Mouse (Mus musculus) gastrocnemius, postnatal 4 days (tissue): ENCODE data around the gene Dpp8. TPM values are rescaled to one million over a fixed set of nuclear protein-coding genes. Genes with fewer than 3 reads are reported as not detected.
A peak's percentile ranks its signal among the peaks of the same experiment; 100 is the strongest.
"Not testable (repeated sequence)": the region's sequence is repeated elsewhere in the genome, so short reads cannot be mapped to it uniquely, and the experiment has no call there.

Experiments
- DNase-seq, 2 experiments: peaks; one replicate each; pipeline ENCODE4 v3.0.0; 2021 to 2022; ENCODE audit warnings: low spot score in 2 of 2, mixed read lengths in 2 of 2
- total RNA-seq, 2 experiments: library from RNA; stranded (reverse); gene quantifications; 2 replicates each; pipeline ENCODE4 v1.2.3; 2021

Gene Dpp8
- total RNA-seq, 2 experiments from 2014 or later: 85.3 to 103 TPM

GRCm38 (mm10) chr9:65020991-65021886 is 11.0 kb upstream of the Dpp8 start, which contains the start of gene Hacd3:
Hacd3 (minus strand) TSS chr9:65021693.
- peak; percentile 77 to 89 for DNase-seq

GRCm38 (mm10) chr9:65021887-65022579 is 10.2 kb upstream of the Dpp8 start:
- DNase-seq: no peak

- DNase-seq: no peak
Measured at GRCm38 (mm10) chr9:65022580-65023135, 9.6 kb upstream of the Dpp8 start.

GRCm38 (mm10) chr9:65023447-65023846 is 8.8 kb upstream of the Dpp8 start:
- DNase-seq: no peak

GRCm38 (mm10) chr9:65027241-65027640 is 5.0 kb upstream of the Dpp8 start:
- DNase-seq: no peak

- DNase-seq: no peak
Measured at GRCm38 (mm10) chr9:65028313-65028712, 3.9 kb upstream of the Dpp8 start.

- DNase-seq: not testable (repeated sequence)
Measured at GRCm38 (mm10) chr9:65031355-65031754, 859 bp upstream of the Dpp8 start.

GRCm38 (mm10) chr9:65031894-65032268 is 333 bp upstream of the Dpp8 start:
- no peak for DNase-seq

GRCm38 (mm10) chr9:65036456-65036855 is 4.2 kb downstream of the Dpp8 start:
- peak in 1 of 2 experiments; percentile 63 for DNase-seq

GRCm38 (mm10) chr9:65036861-65037260 is 4.6 kb downstream of the Dpp8 start:
- no peak for DNase-seq

GRCm38 (mm10) chr9:65041430-65041829 is 9.2 kb downstream of the Dpp8 start:
- DNase-seq: no peak

- no peak for DNase-seq
Measured at GRCm38 (mm10) chr9:65046993-65047392, 14.8 kb downstream of the Dpp8 start.

GRCm38 (mm10) chr9:65049422-65049821 is 17.2 kb downstream of the Dpp8 start:
- DNase-seq: no peak

GRCm38 (mm10) chr9:65050981-65051380 is 18.8 kb downstream of the Dpp8 start:
- DNase-seq: no peak

- no peak for DNase-seq
Measured at GRCm38 (mm10) chr9:65064251-65064650, 32.0 kb downstream of the Dpp8 start.

GRCm38 (mm10) chr9:65070587-65070986 is 38.4 kb downstream of the Dpp8 start:
- DNase-seq: no peak

- DNase-seq: peak in 1 of 2 experiments; percentile 33
Measured at GRCm38 (mm10) chr9:65073555-65073954, 41.3 kb downstream of the Dpp8 start.

GRCm38 (mm10) chr9:65074251-65074650 is 42.0 kb downstream of the Dpp8 start:
- DNase-seq: no peak

GRCm38 (mm10) chr9:65074855-65075493 is 42.8 kb downstream of the Dpp8 start:
- no peak for DNase-seq

- DNase-seq: peak in 1 of 2 experiments; percentile 36
Measured at GRCm38 (mm10) chr9:65077536-65077935, 45.3 kb downstream of the Dpp8 start.

GRCm38 (mm10) chr9:65080141-65080540 is 47.9 kb downstream of the Dpp8 start:
- not testable (repeated sequence) for DNase-seq
